Mouse (Mus musculus) ovary, adult 18-20 months (tissue): ENCODE measurements at regions not wholly inside any gene's neighbourhood (a gene's known extent, or its start where the extent isn't known, plus 50 kb on each side); places are given as distances from the start of the nearest gene placed in this dataset.

Experiments used
- DNase-seq: peaks from one replicate; pipeline ENCODE4 v3.0.0; 2022; ENCODE audit warnings: low spot score, mixed read lengths

DNA sequence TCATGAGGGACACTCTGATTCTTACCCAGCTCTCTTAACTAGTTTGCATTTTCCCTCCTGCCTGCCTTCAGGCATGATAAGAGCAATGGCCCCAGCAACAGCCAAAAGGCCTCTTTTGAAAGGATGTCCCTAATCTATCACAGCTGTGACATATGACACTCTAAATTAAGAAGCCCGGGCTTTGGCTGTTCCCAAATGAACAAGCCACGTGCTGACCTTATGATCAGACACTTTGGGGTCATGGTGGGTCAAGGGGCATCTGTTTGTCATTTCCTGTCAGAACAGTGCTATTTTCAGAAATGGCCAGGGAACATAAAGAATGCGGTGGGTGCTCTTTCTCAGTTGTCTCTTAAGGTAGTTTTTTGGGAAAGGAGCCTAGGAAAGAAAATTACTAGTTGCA is 463.5 kb downstream of the Slc4a3 start:
- no peak for DNase-seq

DNA sequence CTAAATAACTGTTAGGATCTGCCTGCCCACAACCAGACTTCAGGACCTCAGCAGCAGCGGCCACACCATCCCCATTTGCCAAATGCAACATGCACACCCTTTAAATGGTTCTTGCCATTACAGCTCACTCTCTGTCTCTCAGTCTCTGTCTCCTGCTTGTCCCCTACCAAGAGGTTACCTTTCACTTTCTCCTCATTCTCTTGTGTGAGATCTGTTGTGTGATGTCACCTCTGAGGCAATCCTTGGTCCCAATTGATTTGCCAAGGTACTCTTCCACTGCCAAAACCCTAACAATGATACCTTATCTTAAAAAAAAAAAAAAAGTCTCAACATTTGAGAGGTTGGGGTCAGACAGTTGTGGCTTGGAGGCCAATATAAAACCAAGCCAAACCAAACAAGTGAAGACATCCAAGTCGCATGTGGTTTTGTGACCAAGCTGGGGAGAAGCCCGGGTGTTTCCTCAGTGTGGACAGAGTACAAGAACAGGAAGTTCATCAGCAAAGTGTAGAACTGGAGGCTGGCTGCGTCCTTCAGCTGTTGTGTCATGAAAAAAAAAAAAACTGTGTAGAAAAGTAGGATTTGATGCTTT is 464.2 kb downstream of the Slc4a3 start:
- DNase-seq = peak; percentile 6

- no peak for DNase-seq
Observed at GRCm38 (mm10) chr1:76018588-76018987, 472.5 kb downstream of the Slc4a3 start.

DNA sequence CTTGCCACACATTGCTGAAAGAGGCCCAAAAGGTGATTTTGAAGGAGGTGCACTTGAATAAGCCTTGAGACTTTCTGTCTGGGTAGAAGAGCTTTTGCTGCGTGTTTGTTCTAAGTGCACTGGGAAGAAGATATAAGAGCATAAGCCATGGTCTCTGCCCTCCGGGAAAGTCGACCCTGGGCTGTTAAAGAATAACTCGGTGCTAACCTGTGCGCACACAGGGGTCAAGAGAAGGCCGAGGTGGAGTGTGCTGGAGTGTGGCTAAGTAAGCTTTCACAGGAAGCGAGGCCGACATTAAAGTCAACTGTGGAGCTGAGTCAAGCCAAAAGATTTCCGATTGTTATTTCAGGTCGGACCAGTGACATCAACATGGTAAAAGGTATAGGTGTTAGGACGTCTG is 473.0 kb downstream of the Slc4a3 start:
- no peak for DNase-seq

DNA sequence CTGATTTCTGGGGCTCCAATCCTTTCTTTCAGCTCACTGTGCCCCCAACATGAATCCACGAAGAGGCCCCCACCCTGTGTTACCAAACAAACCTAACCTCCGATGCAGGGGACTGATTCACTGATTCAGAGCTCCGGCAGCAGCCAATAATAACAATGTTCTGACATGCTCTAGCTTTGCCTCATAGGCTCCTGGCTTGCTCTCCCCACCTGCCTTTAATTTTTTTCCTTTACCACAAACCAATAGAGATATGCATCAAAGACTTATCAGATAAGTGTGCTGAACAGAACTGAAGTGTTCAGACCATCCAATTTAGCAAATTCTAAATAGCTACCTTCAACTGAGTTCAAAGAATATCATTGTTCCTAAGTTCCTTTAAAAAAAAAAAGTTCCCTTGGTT is 478.6 kb downstream of the Slc4a3 start:
- DNase-seq = no peak

GRCm38 (mm10) chr1:76025389-76025788 is 479.3 kb downstream of the Slc4a3 start:
- DNase-seq = no peak

GRCm38 (mm10) chr1:76029059-76029458 is 483.0 kb downstream of the Slc4a3 start:
- DNase-seq = no peak

- no peak for DNase-seq
Observed at GRCm38 (mm10) chr1:76031171-76031922, 485.3 kb downstream of the Slc4a3 start.

- no peak for DNase-seq
Observed at GRCm38 (mm10) chr1:76031923-76032285, 485.8 kb downstream of the Slc4a3 start.

DNA sequence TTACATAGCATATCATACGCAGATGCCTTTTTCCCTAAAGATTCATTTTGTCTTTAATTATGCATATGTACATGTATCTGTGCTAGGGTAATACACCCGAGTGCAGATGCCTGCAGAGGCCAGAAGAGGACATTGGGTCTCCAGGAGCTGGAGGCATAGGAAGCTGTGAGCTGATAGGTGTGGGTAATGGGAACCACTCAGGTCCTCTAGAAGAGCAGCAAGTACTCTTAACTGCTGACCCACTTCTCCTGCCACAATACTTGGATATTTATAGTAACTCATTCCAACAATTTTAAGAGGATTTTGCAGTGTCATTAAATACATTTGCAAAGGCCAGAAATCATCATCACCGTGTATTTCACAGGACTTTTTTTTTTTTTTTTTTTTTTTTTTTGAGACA is 486.6 kb downstream of the Slc4a3 start:
- DNase-seq = no peak

DNA sequence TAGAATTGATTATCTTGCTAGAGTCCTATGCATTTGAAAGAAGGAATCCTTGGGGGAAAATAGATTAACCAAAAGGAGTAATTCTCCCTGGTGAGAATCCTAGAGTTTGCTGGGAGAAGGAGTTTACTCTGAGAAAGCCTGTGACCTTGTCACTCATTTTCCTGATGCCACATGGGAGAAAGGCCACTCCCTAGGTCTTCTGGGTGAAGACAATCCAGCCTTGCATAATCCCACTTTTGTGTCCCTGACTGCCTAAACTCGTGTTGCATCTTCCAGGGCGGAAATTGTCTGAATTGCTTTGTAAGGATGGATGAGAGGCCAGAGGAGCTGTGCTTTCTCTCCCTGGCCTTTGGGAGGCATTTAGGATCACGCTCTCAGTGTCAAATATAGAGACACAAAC is 490.2 kb downstream of the Slc4a3 start:
- no peak for DNase-seq

- peak; percentile 20 for DNase-seq
Observed at GRCm38 (mm10) chr1:76039029-76039655, 493.1 kb downstream of the Slc4a3 start.

GRCm38 (mm10) chr1:76039661-76040060 is 493.6 kb downstream of the Slc4a3 start:
- no peak for DNase-seq

DNA sequence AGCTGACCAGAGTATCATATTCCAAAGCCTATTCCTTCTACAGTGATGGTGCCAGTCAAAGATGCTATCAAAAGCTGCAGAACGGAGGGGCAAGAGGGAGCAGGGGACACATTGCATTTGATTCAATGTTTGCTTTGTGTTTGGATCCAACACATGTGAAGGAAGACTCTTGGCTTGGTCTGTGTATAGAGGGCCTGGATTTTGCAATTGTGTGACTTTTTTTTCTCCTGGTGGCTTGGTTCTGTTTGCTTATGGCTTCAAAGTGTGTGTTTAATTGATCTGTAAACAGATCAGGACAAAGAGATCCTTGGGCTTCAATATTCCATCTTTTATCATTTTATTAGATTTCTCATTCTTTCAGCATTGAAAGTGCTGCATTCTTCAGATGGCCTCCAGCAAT is 504.2 kb downstream of the Slc4a3 start:
- no peak for DNase-seq

DNA sequence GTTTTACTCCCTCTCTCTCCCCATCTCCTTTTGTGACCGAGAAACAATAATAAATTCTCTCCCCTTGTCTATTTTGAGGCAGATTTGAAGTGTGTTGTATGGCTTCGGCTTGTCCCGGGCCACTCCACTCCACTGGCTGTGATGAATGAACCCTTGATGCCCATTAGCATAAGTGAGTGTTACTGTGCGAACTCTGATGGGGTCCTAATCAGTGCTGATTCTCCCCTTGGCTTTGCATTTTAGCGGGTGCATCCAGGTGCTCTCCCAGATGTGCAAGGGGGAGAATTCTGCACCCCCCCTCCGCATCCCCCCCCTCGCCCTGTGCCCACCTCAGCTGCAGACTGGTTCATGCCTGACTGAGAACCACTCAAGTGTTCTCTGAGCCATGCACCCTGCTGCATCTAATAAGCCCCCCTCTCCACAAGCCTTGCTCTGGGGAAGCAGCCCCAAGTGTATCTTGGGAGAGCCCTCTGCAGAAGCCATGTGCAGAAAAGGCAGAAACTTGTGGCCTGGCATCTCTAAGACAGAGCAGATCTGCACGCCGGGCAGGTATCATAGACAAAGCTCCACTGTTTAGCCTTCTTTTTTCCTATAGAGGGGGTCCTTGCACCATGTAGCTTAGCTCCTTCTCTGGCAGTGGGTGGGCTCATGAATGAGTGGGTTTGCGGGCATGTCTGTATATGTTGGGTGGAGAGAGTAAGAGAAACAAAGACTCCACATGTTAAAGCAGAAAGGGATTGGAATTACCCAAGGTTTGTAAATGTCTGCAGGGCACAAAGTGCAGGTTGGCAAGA is 507.5 kb downstream of the Slc4a3 start:
- DNase-seq = no peak

DNA sequence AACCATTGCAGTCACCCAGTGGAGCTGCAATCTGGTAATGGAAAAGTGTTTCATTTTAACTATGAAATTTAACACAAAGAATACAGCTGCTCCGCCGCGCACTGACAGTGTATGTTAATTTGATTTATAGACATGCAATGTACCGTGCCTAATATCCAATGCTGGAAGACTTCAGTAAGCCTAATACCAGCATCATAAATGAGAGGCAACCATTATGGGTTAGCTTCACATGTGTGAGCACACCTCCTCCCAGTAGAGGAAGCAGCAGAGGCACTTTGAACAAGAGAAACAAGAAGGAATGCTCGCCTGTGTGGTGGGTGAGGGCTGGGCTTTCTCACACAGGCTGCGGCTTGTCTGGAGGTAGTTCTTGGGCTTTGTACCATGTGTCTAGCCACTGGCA is 519.7 kb downstream of the Slc4a3 start:
- DNase-seq = no peak

DNA sequence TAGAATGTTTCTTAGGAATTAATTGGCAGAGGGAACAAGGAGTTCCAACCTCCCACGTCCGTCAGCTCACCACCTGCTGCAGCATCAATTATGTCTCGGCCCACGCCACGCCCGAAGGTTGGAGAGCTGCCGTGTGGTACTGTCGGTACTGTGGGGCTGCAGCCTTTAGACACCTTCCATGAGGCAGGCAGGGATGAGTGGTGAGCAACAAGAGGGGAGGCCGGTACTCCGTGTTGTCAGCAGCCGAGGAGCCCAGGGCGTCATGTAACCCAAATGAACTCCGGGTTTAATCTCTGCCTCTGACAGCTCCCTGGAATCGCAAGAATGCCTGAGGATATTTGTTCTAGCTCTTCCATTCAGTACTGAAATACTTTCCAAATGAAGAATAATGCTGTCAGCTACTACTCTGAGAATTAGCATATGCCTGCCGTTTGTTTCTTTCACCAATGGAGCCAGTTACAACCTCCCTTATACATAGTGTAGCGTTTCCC is 524.8 kb downstream of the Slc4a3 start:
- peak; percentile 5 for DNase-seq

DNA sequence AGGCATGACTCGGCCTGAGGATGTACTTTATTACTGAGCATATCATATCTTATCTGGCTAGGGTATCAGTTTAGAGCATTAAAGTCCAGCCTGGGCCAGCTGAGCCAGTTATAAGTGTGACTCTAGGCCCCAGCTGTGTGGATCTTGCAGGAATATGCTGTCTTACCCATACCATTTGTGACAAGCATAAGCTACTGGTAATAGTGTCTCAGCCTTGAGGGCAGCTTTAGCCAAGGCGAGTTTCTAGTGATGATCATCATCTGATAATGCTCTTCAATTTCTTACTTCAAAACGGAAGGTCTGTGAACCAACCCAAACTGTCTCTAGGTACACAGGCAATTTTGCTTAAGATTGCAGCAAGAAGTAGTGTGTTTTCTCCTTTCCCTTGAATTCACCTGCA is 529.1 kb downstream of the Slc4a3 start:
- DNase-seq = no peak

- DNase-seq = no peak
Observed at GRCm38 (mm10) chr1:76075685-76076455, 529.8 kb downstream of the Slc4a3 start.

DNA sequence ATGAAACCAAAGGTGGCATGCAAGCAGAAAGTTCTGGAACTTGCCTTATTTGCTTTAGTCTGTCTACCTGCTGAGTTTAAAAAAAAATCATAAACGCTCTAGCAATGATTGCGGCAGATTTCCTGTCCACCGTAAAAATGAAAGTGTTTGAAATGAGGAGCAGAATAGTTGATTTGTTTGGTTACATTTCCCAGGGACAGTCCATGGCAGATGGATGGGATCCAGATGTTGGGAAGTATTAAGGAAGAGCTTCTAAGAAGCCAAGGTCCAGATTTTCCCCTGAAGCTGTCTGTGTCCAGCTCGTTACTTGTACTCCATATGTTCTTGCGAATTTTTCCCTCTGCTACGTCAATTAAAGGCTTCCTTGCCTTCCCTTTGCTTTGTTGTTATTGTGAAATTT is 534.2 kb downstream of the Slc4a3 start:
- no peak for DNase-seq

DNA sequence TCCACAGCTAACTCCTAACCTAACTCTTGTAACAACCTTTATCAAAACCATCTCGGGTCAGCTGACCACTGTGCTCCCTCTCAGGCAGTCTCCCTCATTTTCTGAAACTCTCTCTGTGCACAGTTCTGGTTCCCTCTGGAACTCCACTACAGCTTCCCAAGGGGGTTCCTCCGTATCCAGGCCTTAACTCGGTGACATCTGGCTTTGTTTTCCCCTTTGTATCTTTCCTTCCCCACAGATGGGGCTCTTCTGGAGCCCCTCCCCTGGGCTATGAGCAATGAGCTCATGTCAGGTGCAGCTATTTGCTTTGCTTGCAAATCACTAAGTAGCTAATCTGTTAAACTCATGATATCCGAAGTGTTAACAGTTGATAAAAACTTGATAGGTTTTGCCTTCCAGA is 535.6 kb downstream of the Slc4a3 start:
- DNase-seq = no peak
